Mouse (Mus musculus) heart, embryonic 15.5 days (tissue): ENCODE measurements around the gene Rabep1. TPM values are rescaled to one million over a fixed set of nuclear protein-coding genes. Genes with fewer than 3 reads are reported as not detected.

Experiments used
- ATAC-seq: fragments of 200-750 bp; cut with Nextera tagmentation; replicated peaks from 2 replicates; pipeline ENCODE4 v1.8.0; 2017; ENCODE audit warnings: low read depth, moderate TSS enrichment; ENCODE audit not compliant: insufficient number of reproducible peaks, insufficient read depth, low FRiP score
- H3K27ac ChIP-seq: fragments of 300-500 bp; sonication (generic); 2 replicates; pipeline ENCODE4 v1.5.1; 2015; ENCODE audit warnings: mild to moderate bottlenecking, inconsistent platforms
- H3K27me3 ChIP-seq: fragments of 300-500 bp; sonication (generic); 2 replicates; pipeline ENCODE4 v1.6.1; 2015; ENCODE audit warnings: inconsistent platforms
- H3K36me3 ChIP-seq: fragments of 300-500 bp; sonication (generic); 2 replicates; pipeline ENCODE4 v1.6.1; 2015; ENCODE audit warnings: mild to moderate bottlenecking, inconsistent platforms
- H3K4me1 ChIP-seq: fragments of 300-500 bp; sonication (generic); replicated peaks from 2 replicates; pipeline ENCODE4 v1.6.1; 2015; ENCODE audit warnings: inconsistent platforms
- H3K4me2 ChIP-seq: fragments of 300-500 bp; sonication (generic); 2 replicates; pipeline ENCODE4 v1.6.1; 2015; ENCODE audit warnings: inconsistent platforms, mild to moderate bottlenecking, moderate library complexity
- H3K4me3 ChIP-seq: fragments of 300-500 bp; sonication (generic); 2 replicates; pipeline ENCODE4 v1.5.1; 2015; ENCODE audit warnings: mild to moderate bottlenecking, inconsistent platforms
- H3K9ac ChIP-seq: fragments of 300-500 bp; sonication (generic); 2 replicates; pipeline ENCODE4 v1.6.1; 2015; ENCODE audit warnings: mild to moderate bottlenecking, inconsistent platforms
- H3K9me3 ChIP-seq: fragments of 300-500 bp; sonication (generic); replicated peaks from 2 replicates; pipeline ENCODE4 v1.6.1; 2016; ENCODE audit warnings: inconsistent platforms
- WGBS: fragments of 180-500 bp; shearing (Covaris S2); methylation state at CpG from one replicate; pipeline ENCODE4 v1.1.7; 2015; ENCODE audit warnings: mixed read lengths; 5-methylcytosine and 5-hydroxymethylcytosine counted together
- polyA plus RNA-seq: library from polyadenylated mRNA; unstranded; fragments of >200 nt; fragmentation: Nextera tagmentation; extraction: Ambion mirVana; gene quantifications from 2 replicates; pipeline ENCODE4 v1.2.1, GENCODE M21; 2015

Rabep1 gene
- polyA plus RNA-seq, 1 experiment from 2014 or later = 29.1 TPM

GRCm38 (mm10) chr11:70980751-70981510, 136.4 kb downstream of the Rabep1 start:
- no peak overlapping the region; the same call in 1 of the 2 replicates for H3K4me2 ChIP-seq
- no peak overlapping the region for H3K27ac ChIP-seq
- no peak for ATAC-seq
- H3K27me3 ChIP-seq = no peaks in the 10 kb centered on the region
- no peaks in the 10 kb centered on the region for H3K9me3 ChIP-seq
- WGBS = 91% methylated on average over 14 of the region's 14 CpGs
- no peak overlapping the region for H3K9ac ChIP-seq
- peaks cover 63% of the 10 kb centered on the region for H3K36me3 ChIP-seq
- H3K4me3 ChIP-seq = peak overlapping the region; percentile 100
- H3K4me1 ChIP-seq = peaks cover 14% of the 10 kb centered on the region

GRCm38 (mm10) chr11:70982030-70982429, 137.5 kb downstream of the Rabep1 start:
- no peaks in the 10 kb centered on the region for H3K9me3 ChIP-seq
- peak overlapping the region; percentile 100 for H3K4me3 ChIP-seq
- 10% methylated on average over 12 of the region's 12 CpGs for WGBS
- H3K9ac ChIP-seq = peak overlapping the region; percentile 98
- H3K36me3 ChIP-seq = peaks cover 67% of the 10 kb centered on the region
- no peak overlapping the region for H3K27ac ChIP-seq
- no peaks in the 10 kb centered on the region for H3K27me3 ChIP-seq
- H3K4me2 ChIP-seq = peak overlapping the region; percentile 73
- H3K4me1 ChIP-seq = peaks cover 14% of the 10 kb centered on the region
- no peak for ATAC-seq

- Histone ChIP-seq H3K4me3 (peak within 1 kb of the TSS; percentile 100), H3K4me2 (peak within 1 kb of the TSS; percentile 73), H3K9me3 (no peaks in the 10 kb centered on the region), H3K4me1 (peaks cover 14% of the 10 kb centered on the region), H3K27ac (peak within 1 kb of the TSS; percentile 78), H3K9ac (peak within 1 kb of the TSS; percentile 98), H3K27me3 (no peaks in the 10 kb centered on the region), H3K36me3 (peaks cover 67% of the 10 kb centered on the region)
- WGBS = under 1% methylated on average over 64 of the region's 64 CpGs
- ATAC-seq = peak; percentile 95
Measured at GRCm38 (mm10) chr11:70982557-70983228, 138.1 kb downstream of the Rabep1 start, which contains the start of gene C1qbp. TSS of gene C1qbp (minus strand) at chr11:70983026.

Other genes starting within 250 kb of the Rabep1 start
- gene 4930544D05Rik, start 228.9 kb upstream of the Rabep1 start, polyA plus RNA-seq = not detected in 2 replicates
- gene Chrne, start 225.6 kb upstream of the Rabep1 start, polyA plus RNA-seq = 0.30 TPM in 1 of 2 replicates, not detected in the other
- 0.62 and 0.67 TPM in 2 replicates for gene Gp1ba, start 205.7 kb upstream of the Rabep1 start, polyA plus RNA-seq
- 75.1 and 81.2 TPM in 2 replicates for gene Rnf167, start 197.5 kb upstream of the Rabep1 start, polyA plus RNA-seq
- 279 TPM in 2 replicates for gene Slc25a11, start 197.3 kb upstream of the Rabep1 start, polyA plus RNA-seq
- 1,318 and 1,359 TPM in 2 replicates for gene Pfn1, start 190.1 kb upstream of the Rabep1 start, polyA plus RNA-seq
- gene Eno3, start 187.6 kb upstream of the Rabep1 start, polyA plus RNA-seq = 389 and 492 TPM in 2 replicates
- 168 and 186 TPM in 2 replicates for gene Spag7, start 175.4 kb upstream of the Rabep1 start, polyA plus RNA-seq
- 11.3 and 16.0 TPM in 2 replicates for gene Camta2, start 156.7 kb upstream of the Rabep1 start, polyA plus RNA-seq
- 1.4 and 2.2 TPM in 2 replicates for gene Inca1, start 144.6 kb upstream of the Rabep1 start, polyA plus RNA-seq
- 5.3 and 5.5 TPM in 2 replicates for gene Kif1c, start 144.2 kb upstream of the Rabep1 start, polyA plus RNA-seq
- gene Zfp3, start 80.6 kb upstream of the Rabep1 start, polyA plus RNA-seq = 8.4 and 9.3 TPM in 2 replicates
- gene Scimp, start 32.2 kb upstream of the Rabep1 start, polyA plus RNA-seq = 0.45 and 0.60 TPM in 2 replicates
- 98.2 and 106 TPM in 2 replicates for gene Nup88, start 125.2 kb downstream of the Rabep1 start, polyA plus RNA-seq
- gene Rpain, start 125.4 kb downstream of the Rabep1 start, polyA plus RNA-seq = 47.6 and 53.1 TPM in 2 replicates
- 231 and 266 TPM in 2 replicates for gene C1qbp, start 138.2 kb downstream of the Rabep1 start, polyA plus RNA-seq
- gene Dhx33, start 159.7 kb downstream of the Rabep1 start, polyA plus RNA-seq = 11.4 and 13.7 TPM in 2 replicates
- gene Mis12, start 174.8 kb downstream of the Rabep1 start, polyA plus RNA-seq = 23.0 and 25.4 TPM in 2 replicates
- 31.7 and 35.6 TPM in 2 replicates for gene Derl2, start 175.1 kb downstream of the Rabep1 start, polyA plus RNA-seq
- 25.5 and 36.7 TPM in 2 replicates for gene 6330403K07Rik, start 188.7 kb downstream of the Rabep1 start, polyA plus RNA-seq